Mouse (Mus musculus) kidney, postnatal 36 days (tissue): ENCODE measurements around the gene Runx1.
A peak's percentile ranks its signal among the peaks of the same experiment; 100 is the strongest.

Source experiments
- DNase-seq, 2 experiments: peaks; one replicate each; pipeline ENCODE4 v3.0.0; 2021 to 2022; ENCODE audit warnings: mixed read lengths in 2 of 2

Gene Runx1

GRCm38 (mm10) chr16:92696411-92697015 lies 129.4 kb downstream of the Runx1 start:
- DNase-seq, result peak in 1 of 2 experiments; percentile 29

- no peak for DNase-seq
Measured at GRCm38 (mm10) chr16:92695981-92696380, 130.0 kb downstream of the Runx1 start.

- peak in 1 of 2 experiments; percentile 16 for DNase-seq
Measured at GRCm38 (mm10) chr16:92695200-92695921, 130.6 kb downstream of the Runx1 start.

- DNase-seq, result no peak
Measured at GRCm38 (mm10) chr16:92694496-92695106, 131.3 kb downstream of the Runx1 start.

- DNase-seq, result no peak
Measured at GRCm38 (mm10) chr16:92690759-92691158, 135.2 kb downstream of the Runx1 start.

GRCm38 (mm10) chr16:92688941-92689340 lies 137.0 kb downstream of the Runx1 start:
- DNase-seq, result no peak

GRCm38 (mm10) chr16:92686978-92687377 lies 139.0 kb downstream of the Runx1 start:
- DNase-seq, result no peak

- no peak for DNase-seq
Measured at GRCm38 (mm10) chr16:92685766-92686315, 140.1 kb downstream of the Runx1 start.

- no peak for DNase-seq
Measured at GRCm38 (mm10) chr16:92684423-92685211, 141.3 kb downstream of the Runx1 start.

- no peak for DNase-seq
Measured at GRCm38 (mm10) chr16:92676630-92677029, 149.3 kb downstream of the Runx1 start.

- DNase-seq, result no peak
Measured at GRCm38 (mm10) chr16:92675677-92676076, 150.3 kb downstream of the Runx1 start.

GRCm38 (mm10) chr16:92674916-92675450 lies 151.0 kb downstream of the Runx1 start:
- DNase-seq, result no peak

- DNase-seq, result no peak
Measured at GRCm38 (mm10) chr16:92674121-92674816, 151.7 kb downstream of the Runx1 start.

- no peak for DNase-seq
Measured at GRCm38 (mm10) chr16:92668807-92669206, 157.1 kb downstream of the Runx1 start.

- DNase-seq, result no peak
Measured at GRCm38 (mm10) chr16:92661757-92662156, 164.2 kb downstream of the Runx1 start.

GRCm38 (mm10) chr16:92656750-92657149 lies 169.2 kb downstream of the Runx1 start:
- no peak for DNase-seq

- no peak for DNase-seq
Measured at GRCm38 (mm10) chr16:92654294-92654950, 171.5 kb downstream of the Runx1 start.

- no peak for DNase-seq
Measured at GRCm38 (mm10) chr16:92653816-92654215, 172.1 kb downstream of the Runx1 start.

GRCm38 (mm10) chr16:92651256-92651655 lies 174.7 kb downstream of the Runx1 start:
- no peak for DNase-seq

GRCm38 (mm10) chr16:92646153-92646552 lies 179.8 kb downstream of the Runx1 start:
- no peak for DNase-seq

GRCm38 (mm10) chr16:92645423-92646115 lies 180.4 kb downstream of the Runx1 start:
- DNase-seq, result no peak
